Mouse (Mus musculus) lung, postnatal 0 days (tissue): ENCODE results near the gene Ccm2.

Experiments
- CTCF ChIP-seq: IDR thresholded peaks from 2 replicates; pipeline ENCODE4 v1.5.1; 2016; ENCODE audit warnings: antibody characterized with exemption, mild to moderate bottlenecking
- EP300 ChIP-seq: IDR thresholded peaks from 2 replicates; pipeline ENCODE4 v1.6.1; 2016; ENCODE audit warnings: antibody characterized with exemption, mild to moderate bottlenecking, control low read depth

GRCm38 (mm10) chr11:6627731-6628130, 81.0 kb downstream of the Ccm2 start:
- no peak for TF ChIP-seq CTCF
- TF ChIP-seq EP300: no peak
